Mouse (Mus musculus) forebrain, embryonic 16.5 days (tissue): ENCODE data around the gene Npl. TPM values are rescaled to one million over a fixed set of nuclear protein-coding genes. Genes with fewer than 3 reads are reported as not detected.

ENCODE experiments used
- ATAC-seq: fragments of 200-750 bp; cut with Nextera tagmentation; 2 replicates; pipeline ENCODE4 v1.8.0; 2017; ENCODE audit warnings: mild to moderate bottlenecking, moderate library complexity
- H3K27ac ChIP-seq: fragments of 300-500 bp; sonication (generic); 2 replicates; pipeline ENCODE4 v1.5.1; 2014; ENCODE audit warnings: low read length, control low read depth
- H3K27me3 ChIP-seq: fragments of 300-500 bp; sonication (generic); replicated peaks from 2 replicates; pipeline ENCODE4 v1.6.1; 2014; ENCODE audit warnings: low read length; ENCODE audit not compliant: control insufficient read depth, insufficient read depth
- H3K36me3 ChIP-seq: fragments of 300-500 bp; sonication (generic); 2 replicates; pipeline ENCODE4 v1.6.1; 2014; ENCODE audit not compliant: control insufficient read depth, insufficient read depth
- H3K4me1 ChIP-seq: fragments of 300-500 bp; sonication (generic); replicated peaks from 2 replicates; pipeline ENCODE4 v1.6.1; 2014; ENCODE audit warnings: low read length; ENCODE audit not compliant: control insufficient read depth, insufficient read depth
- H3K4me2 ChIP-seq: fragments of 300-500 bp; sonication (generic); 2 replicates; pipeline ENCODE4 v1.6.1; 2014; ENCODE audit warnings: mild to moderate bottlenecking, low read length, control low read depth
- H3K4me3 ChIP-seq: fragments of 300-500 bp; sonication (generic); replicated peaks from 2 replicates; pipeline ENCODE4 v1.5.1; 2014; ENCODE audit warnings: mild to moderate bottlenecking, low read length, control low read depth
- H3K9ac ChIP-seq: fragments of 300-500 bp; sonication (generic); replicated peaks from 2 replicates; pipeline ENCODE4 v1.6.1; 2014; ENCODE audit warnings: low read depth, low read length, control low read depth
- H3K9me3 ChIP-seq: fragments of 300-500 bp; sonication (generic); 2 replicates; pipeline ENCODE4 v1.6.1; 2016; ENCODE audit warnings: low read length; ENCODE audit not compliant: control insufficient read depth
- WGBS: fragments of 180-500 bp; shearing (Covaris S2); extraction: QIAGEN DNeasy Blood & Tissue Kit; methylation state at CpG from one replicate; pipeline ENCODE4 v1.1.7; 2014; 5-methylcytosine and 5-hydroxymethylcytosine counted together
- polyA plus RNA-seq: library from polyadenylated mRNA; unstranded; fragments of >200 nt; fragmentation: Nextera tagmentation; extraction: Ambion mirVana; gene quantifications from 2 replicates; pipeline ENCODE4 v1.2.1, GENCODE M21; 2015

Gene Npl
- 6.6 and 8.8 TPM in 2 replicates for polyA plus RNA-seq

GRCm38 (mm10) chr1:153549536-153550199 lies at the start of gene Npl:
Gene Npl (minus strand): TSS chr1:153550045.
- no peaks in the 10 kb centered on the region for H3K27me3 ChIP-seq
- WGBS, result 5% methylated on average over 29 of the region's 29 CpGs
- H3K4me2 ChIP-seq, result peak within 1 kb of the TSS; percentile 60
- no peaks in the 10 kb centered on the region for H3K9me3 ChIP-seq
- peaks cover 6% of the 10 kb centered on the region for H3K4me1 ChIP-seq
- peak; percentile 97 for ATAC-seq
- no peaks in the 10 kb centered on the region for H3K36me3 ChIP-seq
- H3K4me3 ChIP-seq, result peak within 1 kb of the TSS; percentile 57
- no peak within 1 kb of the TSS for H3K27ac ChIP-seq
- H3K9ac ChIP-seq, result peak within 1 kb of the TSS; percentile 67

- no peak overlapping the region for H3K4me3 ChIP-seq
- H3K9ac ChIP-seq, result no peak overlapping the region
- H3K4me1 ChIP-seq, result no peaks in the 10 kb centered on the region
- H3K4me2 ChIP-seq, result no peak overlapping the region
- 56% methylated on average over 9 of the region's 9 CpGs for WGBS
- ATAC-seq, result no peak
- 0 out of 2 replicates have a peak overlapping the region, but pooled peaks have one; percentile 2 for H3K27ac ChIP-seq
- no peaks in the 10 kb centered on the region for H3K9me3 ChIP-seq
- H3K36me3 ChIP-seq, result no peaks in the 10 kb centered on the region
- H3K27me3 ChIP-seq, result no peaks in the 10 kb centered on the region
Measured at GRCm38 (mm10) chr1:153599302-153600045, 49.6 kb upstream of the Npl start.

- WGBS, result 12% methylated on average over 2 of the region's 2 CpGs
- H3K27ac ChIP-seq, result no peak overlapping the region
- H3K4me1 ChIP-seq, result peaks cover 3% of the 10 kb centered on the region
- peak; percentile 57; the same call in 1 of the 2 replicates for ATAC-seq
- no peaks in the 10 kb centered on the region for H3K27me3 ChIP-seq
- H3K4me3 ChIP-seq, result no peak overlapping the region
- no peak overlapping the region for H3K4me2 ChIP-seq
- H3K9me3 ChIP-seq, result no peaks in the 10 kb centered on the region
- no peak overlapping the region for H3K9ac ChIP-seq
- no peaks in the 10 kb centered on the region for H3K36me3 ChIP-seq
Measured at GRCm38 (mm10) chr1:153598773-153599172, 48.9 kb upstream of the Npl start.

- 31% methylated on average over 2 of the region's 2 CpGs for WGBS
Measured at GRCm38 (mm10) chr1:153593678-153594077, 43.8 kb upstream of the Npl start.

GRCm38 (mm10) chr1:153590176-153590734 lies 40.4 kb upstream of the Npl start:
- ATAC-seq, result no peak
- no peak overlapping the region for H3K9ac ChIP-seq
- 65% methylated on average over 2 of the region's 2 CpGs for WGBS
- no peaks in the 10 kb centered on the region for H3K36me3 ChIP-seq
- H3K4me3 ChIP-seq, result no peak overlapping the region
- no peak overlapping the region for H3K27ac ChIP-seq
- no peaks in the 10 kb centered on the region for H3K9me3 ChIP-seq
- no peak overlapping the region for H3K4me2 ChIP-seq
- H3K4me1 ChIP-seq, result peaks cover 3% of the 10 kb centered on the region
- H3K27me3 ChIP-seq, result no peaks in the 10 kb centered on the region

More at GRCm38 (mm10) chr1:153593678-153594077, 43.8 kb upstream of the Npl start:
- Histone ChIP-seq H3K4me2 (no peak overlapping the region), H3K9me3 (no peaks in the 10 kb centered on the region), H3K27ac (no peak overlapping the region; the same call in 1 of the 2 replicates), H3K27me3 (no peaks in the 10 kb centered on the region), H3K4me3 (no peak overlapping the region), H3K36me3 (no peaks in the 10 kb centered on the region), H3K9ac (no peak overlapping the region), H3K4me1 (peaks cover 3% of the 10 kb centered on the region)
- peak; percentile 57; the same call in 1 of the 2 replicates for ATAC-seq

- Histone ChIP-seq H3K36me3 (no peaks in the 10 kb centered on the region), H3K4me3 (no peak overlapping the region), H3K9ac (no peak overlapping the region), H3K27ac (no peak overlapping the region), H3K4me2 (no peak overlapping the region), H3K9me3 (no peaks in the 10 kb centered on the region), H3K27me3 (no peaks in the 10 kb centered on the region), H3K4me1 (no peaks in the 10 kb centered on the region)
- 52% methylated on average over 5 of the region's 5 CpGs for WGBS
- no peak for ATAC-seq
Measured at GRCm38 (mm10) chr1:153587956-153588355, 38.1 kb upstream of the Npl start.

- no peak overlapping the region for H3K4me2 ChIP-seq
- ATAC-seq, result no peak
- H3K27me3 ChIP-seq, result no peaks in the 10 kb centered on the region
- 68% methylated on average over 10 of the region's 10 CpGs for WGBS
- H3K36me3 ChIP-seq, result no peaks in the 10 kb centered on the region
- H3K9me3 ChIP-seq, result no peaks in the 10 kb centered on the region
- no peak overlapping the region for H3K4me3 ChIP-seq
- H3K4me1 ChIP-seq, result no peaks in the 10 kb centered on the region
- no peak overlapping the region for H3K27ac ChIP-seq
- no peak overlapping the region for H3K9ac ChIP-seq
Measured at GRCm38 (mm10) chr1:153586826-153587225, 37.0 kb upstream of the Npl start.

- Histone ChIP-seq H3K36me3 (no peaks in the 10 kb centered on the region), H3K27me3 (no peaks in the 10 kb centered on the region), H3K27ac (no peak overlapping the region), H3K4me1 (no peaks in the 10 kb centered on the region), H3K9me3 (no peaks in the 10 kb centered on the region), H3K9ac (no peak overlapping the region), H3K4me2 (no peak overlapping the region), H3K4me3 (no peak overlapping the region)
- WGBS, result 49% methylated on average over 2 of the region's 2 CpGs
- ATAC-seq, result no peak
Measured at GRCm38 (mm10) chr1:153585752-153586151, 35.9 kb upstream of the Npl start.

GRCm38 (mm10) chr1:153583189-153583588 lies 33.3 kb upstream of the Npl start:
- no peak overlapping the region for H3K9ac ChIP-seq
- no peak overlapping the region for H3K4me2 ChIP-seq
- no peaks in the 10 kb centered on the region for H3K4me1 ChIP-seq
- H3K36me3 ChIP-seq, result no peaks in the 10 kb centered on the region
- H3K27me3 ChIP-seq, result no peaks in the 10 kb centered on the region
- no peak overlapping the region for H3K27ac ChIP-seq
- no peak for ATAC-seq
- 88% methylated on average over 4 of the region's 4 CpGs for WGBS
- no peaks in the 10 kb centered on the region for H3K9me3 ChIP-seq
- no peak overlapping the region for H3K4me3 ChIP-seq
